Mouse (Mus musculus) brown adipose tissue, adult 24 weeks (tissue): ENCODE data around the gene Trim37. TPM values are rescaled to one million over a fixed set of nuclear protein-coding genes. Genes with fewer than 3 reads are reported as not detected.

ENCODE experiments used
- H3K27ac ChIP-seq: fragments of 200-500 bp; replicated peaks from 2 replicates; pipeline ENCODE4 v1.5.1; 2012; ENCODE audit warnings: low read depth, mild to moderate bottlenecking, low read length
- H3K4me1 ChIP-seq: fragments of 200-500 bp; 2 replicates; pipeline ENCODE4 v1.6.1; 2012; ENCODE audit warnings: low read length, mixed read lengths; ENCODE audit not compliant: control insufficient read depth, insufficient read depth, insufficient read length
- H3K4me3 ChIP-seq: fragments of 200-500 bp; 2 replicates; pipeline ENCODE4 v1.5.1; 2012; ENCODE audit warnings: low read depth, mild to moderate bottlenecking, low read length, moderate library complexity; ENCODE audit not compliant: insufficient read depth
- polyA plus RNA-seq: library from polyadenylated mRNA; stranded (reverse); fragments of >200 nt; gene quantifications from 2 replicates; pipeline ENCODE4 v1.2.4, GENCODE M21; 2012; ENCODE audit not compliant: missing spikeins, insufficient read depth, insufficient read length

The Trim37 gene
- polyA plus RNA-seq, 1 experiment = 6.4 TPM

- Histone ChIP-seq H3K27ac (no peak overlapping the region), H3K4me3 (no peak overlapping the region), H3K4me1 (no peaks in the 10 kb centered on the region)
Observed at GRCm38 (mm10) chr11:87158012-87158411, 31.1 kb downstream of the Trim37 start.

- H3K4me3 ChIP-seq = no peak overlapping the region
- H3K27ac ChIP-seq = no peak overlapping the region
- H3K4me1 ChIP-seq = no peaks in the 10 kb centered on the region
Observed at GRCm38 (mm10) chr11:87162687-87163086, 35.8 kb downstream of the Trim37 start.

GRCm38 (mm10) chr11:87163751-87164150 lies 36.9 kb downstream of the Trim37 start:
- Histone ChIP-seq H3K4me3 (no peak overlapping the region), H3K27ac (no peak overlapping the region), H3K4me1 (no peaks in the 10 kb centered on the region)

- Histone ChIP-seq H3K4me1 (no peaks in the 10 kb centered on the region), H3K4me3 (no peak overlapping the region), H3K27ac (no peak overlapping the region)
Observed at GRCm38 (mm10) chr11:87173625-87174024, 46.7 kb downstream of the Trim37 start.

GRCm38 (mm10) chr11:87175031-87175430 lies 48.2 kb downstream of the Trim37 start:
- no peak overlapping the region for H3K4me3 ChIP-seq
- no peak overlapping the region for H3K27ac ChIP-seq
- H3K4me1 ChIP-seq = no peaks in the 10 kb centered on the region

GRCm38 (mm10) chr11:87212313-87212712 lies 85.4 kb downstream of the Trim37 start:
- Histone ChIP-seq H3K4me3 (no peak overlapping the region), H3K4me1 (no peaks in the 10 kb centered on the region), H3K27ac (0 out of 2 replicates have a peak overlapping the region, but pooled peaks have one; percentile 17)

GRCm38 (mm10) chr11:87222686-87223085 lies 95.8 kb downstream of the Trim37 start:
- H3K4me3 ChIP-seq = no peak overlapping the region
- H3K4me1 ChIP-seq = no peaks in the 10 kb centered on the region; the same call in 1 of the 2 replicates
- no peak overlapping the region for H3K27ac ChIP-seq

- Histone ChIP-seq H3K4me1 (no peaks in the 10 kb centered on the region), H3K4me3 (no peak overlapping the region)
Observed at GRCm38 (mm10) chr11:87227056-87227455, 100.2 kb downstream of the Trim37 start.

GRCm38 (mm10) chr11:87233377-87233776 lies 106.5 kb downstream of the Trim37 start:
- H3K27ac ChIP-seq = no peak overlapping the region
- no peak overlapping the region for H3K4me3 ChIP-seq
- H3K4me1 ChIP-seq = peaks cover 5% of the 10 kb centered on the region; the same call in 1 of the 2 replicates

More at GRCm38 (mm10) chr11:87227056-87227455, 100.2 kb downstream of the Trim37 start:
- no peak overlapping the region for H3K27ac ChIP-seq

- Histone ChIP-seq H3K4me1 (peaks cover 5% of the 10 kb centered on the region; the same call in 1 of the 2 replicates), H3K27ac (no peak overlapping the region), H3K4me3 (no peak overlapping the region)
Observed at GRCm38 (mm10) chr11:87234743-87235485, 108.0 kb downstream of the Trim37 start.

GRCm38 (mm10) chr11:87235486-87235872 lies 108.6 kb downstream of the Trim37 start:
- Histone ChIP-seq H3K4me3 (no peak overlapping the region), H3K4me1 (peaks cover 5% of the 10 kb centered on the region; the same call in 1 of the 2 replicates), H3K27ac (no peak overlapping the region)

GRCm38 (mm10) chr11:87238891-87239530 lies 112.1 kb downstream of the Trim37 start:
- H3K4me1 ChIP-seq = peaks cover 5% of the 10 kb centered on the region; the same call in 1 of the 2 replicates
- no peak overlapping the region for H3K4me3 ChIP-seq
- no peak overlapping the region; the same call in 1 of the 2 replicates for H3K27ac ChIP-seq

GRCm38 (mm10) chr11:87240141-87240832 lies 113.4 kb downstream of the Trim37 start:
- Histone ChIP-seq H3K27ac (no peak overlapping the region), H3K4me3 (no peak overlapping the region), H3K4me1 (peaks cover 3% of the 10 kb centered on the region; the same call in 1 of the 2 replicates)

- Histone ChIP-seq H3K4me3 (no peak overlapping the region), H3K27ac (no peak overlapping the region), H3K4me1 (no peaks in the 10 kb centered on the region)
Observed at GRCm38 (mm10) chr11:87240833-87241215, 113.9 kb downstream of the Trim37 start.

- no peaks in the 10 kb centered on the region for H3K4me1 ChIP-seq
- no peak overlapping the region for H3K4me3 ChIP-seq
- H3K27ac ChIP-seq = no peak overlapping the region
Observed at GRCm38 (mm10) chr11:87241256-87241655, 114.4 kb downstream of the Trim37 start.
